Mouse (Mus musculus) spleen, postnatal 4 days (tissue): ENCODE results near the gene Wdr27.

Experiments used
- DNase-seq, 2 experiments: peaks; one replicate each; pipeline ENCODE4 v3.0.0; 2022; ENCODE audit warnings: low spot score in 2 of 2

Wdr27 gene

GRCm38 (mm10) chr17:14824938-14825337 is 118.0 kb downstream of the Wdr27 start:
- no peak for DNase-seq

DNA sequence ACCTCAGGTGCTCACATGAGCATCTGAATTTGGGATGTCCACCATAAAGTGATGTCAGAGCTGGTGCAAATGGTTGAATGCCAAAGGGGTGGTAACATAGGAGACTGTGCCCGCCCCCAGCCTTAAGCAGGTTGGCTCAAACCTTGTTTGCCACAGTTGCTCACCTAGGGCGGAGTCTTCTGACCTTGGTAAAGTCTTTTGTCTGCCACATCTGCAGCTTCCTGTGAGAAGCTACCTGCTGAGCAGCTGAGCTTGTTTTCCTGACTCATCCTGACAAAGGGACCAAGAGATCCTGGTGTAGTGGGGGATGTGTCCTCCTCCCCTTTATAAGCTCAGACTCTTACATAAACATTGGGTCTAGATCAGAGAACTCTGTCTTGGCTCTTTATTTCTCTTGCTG is 125.0 kb downstream of the Wdr27 start:
- DNase-seq: no peak

- DNase-seq: no peak
Measured at GRCm38 (mm10) chr17:14816107-14816506, 126.9 kb downstream of the Wdr27 start.

DNA sequence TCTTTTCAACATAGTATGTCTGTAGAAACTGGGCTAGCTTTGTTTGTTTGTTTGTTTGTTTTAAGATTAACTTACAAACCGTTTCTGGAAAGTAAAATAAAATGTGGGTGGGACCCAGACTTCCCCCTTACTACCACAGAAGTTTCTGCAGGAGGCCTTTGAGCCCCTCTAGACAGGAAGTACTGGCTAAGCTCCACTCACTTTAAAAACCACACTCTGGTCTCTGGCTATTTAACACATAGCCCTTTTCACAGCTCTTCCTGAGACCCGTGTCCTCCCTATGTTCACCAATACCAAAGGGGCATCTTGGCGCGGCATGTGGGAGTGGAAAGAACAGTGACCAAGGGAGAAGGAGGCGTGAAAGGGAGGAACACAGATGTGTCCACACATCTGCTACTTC is 127.7 kb downstream of the Wdr27 start:
- no peak for DNase-seq

DNA sequence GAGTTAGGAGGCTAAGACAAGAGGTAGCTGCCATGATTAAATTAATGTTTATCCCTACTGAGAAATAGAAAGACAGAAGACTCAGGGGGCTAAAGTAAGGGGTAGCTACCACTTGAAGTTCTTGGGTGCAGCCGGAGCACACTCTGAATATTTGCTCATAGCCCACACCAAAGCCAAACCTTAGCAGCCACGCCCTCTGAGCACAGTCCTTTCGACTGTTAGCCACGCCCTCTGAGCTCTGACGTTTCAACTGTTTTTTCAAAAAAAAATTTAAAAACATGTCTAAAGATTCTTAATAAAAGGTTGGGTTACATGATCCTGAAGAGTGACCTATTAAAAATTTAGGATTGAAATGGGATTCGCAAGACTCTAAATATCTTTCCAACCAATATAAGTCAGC is 130.3 kb downstream of the Wdr27 start:
- DNase-seq: peak in 1 of 2 experiments; percentile 38

- DNase-seq: peak in 1 of 2 experiments; percentile 40
Measured at GRCm38 (mm10) chr17:14812033-14812432, 130.9 kb downstream of the Wdr27 start.

- DNase-seq: no peak
Measured at GRCm38 (mm10) chr17:14806808-14807207, 136.2 kb downstream of the Wdr27 start.

GRCm38 (mm10) chr17:14799243-14799642 is 143.7 kb downstream of the Wdr27 start:
- DNase-seq: no peak

DNA sequence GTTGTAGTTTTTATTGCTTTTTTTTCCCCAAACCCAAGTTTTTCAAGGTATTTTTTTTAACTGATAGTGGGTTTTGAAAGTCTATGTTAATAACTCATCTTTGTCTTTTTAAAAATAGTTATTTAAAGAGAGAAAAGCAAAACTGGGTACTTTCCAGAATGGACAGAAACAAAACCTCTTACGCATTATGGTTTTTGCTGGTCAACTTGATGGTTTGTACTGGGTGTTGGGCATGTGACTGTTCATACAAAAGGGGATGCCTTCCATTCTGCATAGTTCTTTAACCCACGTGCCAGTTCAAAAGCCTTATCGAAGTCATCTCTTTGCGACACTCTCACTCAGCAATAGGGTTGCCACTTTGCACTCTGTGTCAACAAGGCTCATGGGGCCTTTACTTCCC is 147.9 kb downstream of the Wdr27 start:
- no peak for DNase-seq

DNA sequence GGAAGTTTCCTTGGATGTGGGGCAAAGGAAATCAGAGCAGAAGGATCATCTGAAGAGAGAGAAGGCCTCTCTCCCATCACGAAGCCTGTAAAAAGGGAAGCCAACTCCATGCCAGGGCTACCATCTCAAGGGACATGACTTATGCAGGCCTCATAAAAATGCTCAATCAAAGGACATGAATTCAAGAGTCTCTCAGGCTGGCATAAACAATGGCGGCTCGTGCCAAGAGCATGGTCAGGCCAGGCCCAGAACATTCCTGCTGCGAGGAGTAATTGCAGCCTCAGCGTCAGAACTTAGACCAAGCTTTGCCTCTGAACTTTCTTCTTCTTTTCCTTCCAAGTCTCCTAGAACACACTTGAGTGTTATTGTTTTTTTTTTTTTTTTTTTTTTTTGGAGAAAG is 163.6 kb downstream of the Wdr27 start:
- DNase-seq: no peak

DNA sequence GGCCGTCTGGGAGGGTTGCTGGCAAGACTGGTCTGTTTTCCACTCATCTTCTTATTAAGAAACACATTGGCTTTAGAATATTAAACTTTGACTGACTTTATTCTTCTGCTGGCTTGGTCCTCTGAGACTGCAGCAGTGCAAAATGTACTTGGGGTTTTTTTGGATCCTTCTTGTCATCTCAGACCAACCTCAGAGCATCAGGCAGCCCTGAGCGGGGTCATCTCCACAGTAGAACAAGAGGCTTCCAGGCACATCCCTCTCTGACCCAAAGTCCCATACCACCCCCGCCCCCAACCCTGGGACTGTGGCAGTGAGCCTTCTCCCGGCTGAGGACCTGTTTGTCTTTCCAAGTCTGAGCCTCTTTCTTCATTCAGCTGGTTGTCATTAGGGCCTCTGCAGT is 171.6 kb downstream of the Wdr27 start:
- no peak for DNase-seq

- no peak for DNase-seq
Measured at GRCm38 (mm10) chr17:14770377-14770776, 172.6 kb downstream of the Wdr27 start.
